Mouse (Mus musculus): ENCODE measurements around the gene 4933407L21Rik. TPM values are rescaled to one million over a fixed set of nuclear protein-coding genes. Genes with fewer than 3 reads are reported as not detected.
A peak's percentile ranks its signal among the peaks of the same experiment; 100 is the strongest.

Gene 4933407L21Rik
- not detected in 2 replicates for polyA plus RNA-seq (2011; ENCODE audit: insufficient read depth, insufficient read length, low replicate concordance, missing spikeins)

GRCm38 (mm10) chr1:85928057-85928687 is at the start of gene 4933407L21Rik:
Gene 4933407L21Rik, plus strand, starts transcription at chr1:85928483.
- TF ChIP-seq CTCF (IDR thresholded peaks at IDR 0.05; ENCODE audit: control insufficient read depth, insufficient read depth, low read length): no peak
- TF ChIP-seq POLR2A (IDR thresholded peaks at IDR 0.05; ENCODE audit: borderline replicate concordance, control insufficient read depth, low read depth, low read length): no peak
- Histone ChIP-seq H3K4me3 (replicated peaks; ENCODE audit: control insufficient read depth, low read depth, low read length) (no peak within 1 kb of the TSS), H3K27ac (ENCODE audit: control insufficient read depth, insufficient read depth, low read depth, low read length, poor library complexity) (no peak within 1 kb of the TSS), H3K4me1 (ENCODE audit: control insufficient read depth, insufficient read depth, low read length) (no peaks in the 10 kb centered on the region)
- 73% methylated on average over 4 of the region's 4 CpGs for WGBS

- H3K4me3 ChIP-seq (replicated peaks; ENCODE audit: control insufficient read depth, low read depth, low read length): no peak overlapping the region
- H3K27ac ChIP-seq (ENCODE audit: control insufficient read depth, insufficient read depth, low read depth, low read length, poor library complexity): no peak overlapping the region
- 88% methylated on average over 12 of the region's 12 CpGs for WGBS
- TF ChIP-seq CTCF (IDR thresholded peaks at IDR 0.05; ENCODE audit: control insufficient read depth, insufficient read depth, low read length): no peak
- TF ChIP-seq POLR2A (IDR thresholded peaks at IDR 0.05; ENCODE audit: borderline replicate concordance, control insufficient read depth, low read depth, low read length): no peak
- H3K4me1 ChIP-seq (ENCODE audit: control insufficient read depth, insufficient read depth, low read length): no peaks in the 10 kb centered on the region
These were observed 46.3 kb upstream of the 4933407L21Rik start for GRCm38 (mm10) chr1:85882003-85882402.

GRCm38 (mm10) chr1:85887221-85887620 is 41.1 kb upstream of the 4933407L21Rik start:
- Histone ChIP-seq H3K4me1 (ENCODE audit: control insufficient read depth, insufficient read depth, low read length) (no peaks in the 10 kb centered on the region), H3K4me3 (replicated peaks; ENCODE audit: control insufficient read depth, low read depth, low read length) (no peak overlapping the region), H3K27ac (ENCODE audit: control insufficient read depth, insufficient read depth, low read depth, low read length, poor library complexity) (no peak overlapping the region)
- TF ChIP-seq POLR2A (IDR thresholded peaks at IDR 0.05; ENCODE audit: borderline replicate concordance, control insufficient read depth, low read depth, low read length) (no peak), CTCF (IDR thresholded peaks at IDR 0.05; ENCODE audit: control insufficient read depth, insufficient read depth, low read length) (no peak)
- WGBS: 72% methylated on average over 7 of the region's 7 CpGs

GRCm38 (mm10) chr1:85894231-85894747 is 34.0 kb upstream of the 4933407L21Rik start, which contains the start of gene Itm2c:
Gene Itm2c, plus strand, starts transcription at chr1:85894281.
- TF ChIP-seq POLR2A (IDR thresholded peaks at IDR 0.05; ENCODE audit: borderline replicate concordance, control insufficient read depth, low read depth, low read length): peak; percentile 66; the same call in 1 of the 2 replicates
- TF ChIP-seq CTCF (IDR thresholded peaks at IDR 0.05; ENCODE audit: control insufficient read depth, insufficient read depth, low read length): no peak
- no peak within 1 kb of the TSS for H3K27ac ChIP-seq (ENCODE audit: control insufficient read depth, insufficient read depth, low read depth, low read length, poor library complexity)
- 2% methylated on average over 35 of the region's 35 CpGs for WGBS

DNA sequence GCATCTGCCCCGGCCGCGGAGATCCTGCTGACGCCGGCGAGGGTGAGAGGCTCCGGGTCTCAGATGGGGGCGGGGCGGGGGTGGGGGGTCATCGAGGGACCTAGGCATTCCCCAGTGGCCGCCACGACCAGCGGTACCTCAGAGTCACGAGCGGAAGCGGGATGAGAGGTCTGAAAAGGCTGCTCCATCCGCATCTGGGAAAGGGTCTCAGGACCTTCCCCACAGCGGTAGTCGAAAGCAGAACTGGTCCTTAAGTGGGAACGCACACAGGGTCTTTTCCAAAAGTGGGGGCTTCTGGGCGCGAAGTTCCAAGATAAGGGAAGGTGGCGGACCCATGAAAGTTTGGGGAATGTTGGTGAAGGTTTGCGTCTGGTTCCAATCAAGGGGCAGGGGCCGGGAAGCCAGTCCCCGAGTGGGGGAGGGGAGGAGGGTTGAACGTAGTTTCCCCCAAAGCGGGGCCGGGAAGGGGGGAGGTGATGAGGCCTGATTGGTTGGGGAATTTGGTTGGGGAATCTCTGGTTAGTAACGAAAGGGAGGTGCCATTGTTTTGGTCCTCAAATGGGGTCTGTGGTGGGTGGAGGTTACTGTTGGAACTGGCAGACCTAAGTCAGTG is 33.4 kb upstream of the 4933407L21Rik start:
- Histone ChIP-seq H3K4me3 (replicated peaks; ENCODE audit: control insufficient read depth, low read depth, low read length) (peak overlapping the region; percentile 65), H3K4me1 (ENCODE audit: control insufficient read depth, insufficient read depth, low read length) (no peaks in the 10 kb centered on the region; the same call in 1 of the 2 replicates), H3K27ac (ENCODE audit: control insufficient read depth, insufficient read depth, low read depth, low read length, poor library complexity) (no peak overlapping the region)
- TF ChIP-seq POLR2A (IDR thresholded peaks at IDR 0.05; ENCODE audit: borderline replicate concordance, control insufficient read depth, low read depth, low read length) (no peak), CTCF (IDR thresholded peaks at IDR 0.05; ENCODE audit: control insufficient read depth, insufficient read depth, low read length) (no peak)
- WGBS: under 1% methylated on average over 30 of the region's 30 CpGs

More at GRCm38 (mm10) chr1:85894231-85894747, 34.0 kb upstream of the 4933407L21Rik start, which contains the start of gene Itm2c:
- H3K4me3 ChIP-seq (replicated peaks; ENCODE audit: control insufficient read depth, low read depth, low read length): peak within 1 kb of the TSS; percentile 65
- no peaks in the 10 kb centered on the region; the same call in 1 of the 2 replicates for H3K4me1 ChIP-seq (ENCODE audit: control insufficient read depth, insufficient read depth, low read length)

- no peaks in the 10 kb centered on the region; the same call in 1 of the 2 replicates for H3K4me1 ChIP-seq (ENCODE audit: control insufficient read depth, insufficient read depth, low read length)
These were observed 32.9 kb upstream of the 4933407L21Rik start for GRCm38 (mm10) chr1:85895391-85895837.

DNA sequence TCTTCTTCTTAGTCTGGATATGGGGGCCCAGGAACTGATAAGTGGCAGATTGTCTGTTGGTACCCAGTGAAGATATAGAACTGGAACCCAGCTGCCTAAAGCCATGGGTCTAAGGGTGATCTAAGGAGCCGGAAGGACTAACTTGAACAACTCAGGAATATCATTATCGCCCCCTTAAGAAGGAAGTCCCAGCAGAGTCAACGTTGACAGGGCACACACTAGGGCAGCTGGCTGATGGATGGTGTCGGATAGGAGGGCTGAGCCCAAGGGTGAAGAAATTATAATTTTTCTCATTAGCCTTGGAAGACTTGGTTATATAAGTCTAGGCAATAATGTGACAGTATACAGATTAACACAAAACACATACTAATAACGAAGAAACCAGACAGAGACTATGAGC is 32.2 kb upstream of the 4933407L21Rik start:
- 78% methylated on average over 5 of the region's 5 CpGs for WGBS
- no peaks in the 10 kb centered on the region; the same call in 1 of the 2 replicates for H3K4me1 ChIP-seq (ENCODE audit: control insufficient read depth, insufficient read depth, low read length)
- H3K4me3 ChIP-seq (replicated peaks; ENCODE audit: control insufficient read depth, low read depth, low read length): no peak overlapping the region
- H3K27ac ChIP-seq (ENCODE audit: control insufficient read depth, insufficient read depth, low read depth, low read length, poor library complexity): no peak overlapping the region
- TF ChIP-seq POLR2A (IDR thresholded peaks at IDR 0.05; ENCODE audit: borderline replicate concordance, control insufficient read depth, low read depth, low read length): no peak
- no peak for TF ChIP-seq CTCF (IDR thresholded peaks at IDR 0.05; ENCODE audit: control insufficient read depth, insufficient read depth, low read length)

More at GRCm38 (mm10) chr1:85895391-85895837, 32.9 kb upstream of the 4933407L21Rik start:
- 6% methylated on average over 15 of the region's 15 CpGs for WGBS
- peak overlapping the region; percentile 2 for H3K27ac ChIP-seq (ENCODE audit: control insufficient read depth, insufficient read depth, low read depth, low read length, poor library complexity)
- peak overlapping the region; percentile 65 for H3K4me3 ChIP-seq (replicated peaks; ENCODE audit: control insufficient read depth, low read depth, low read length)
- TF ChIP-seq POLR2A (IDR thresholded peaks at IDR 0.05; ENCODE audit: borderline replicate concordance, control insufficient read depth, low read depth, low read length) (no peak), CTCF (IDR thresholded peaks at IDR 0.05; ENCODE audit: control insufficient read depth, insufficient read depth, low read length) (peak; percentile 34; the same call in 1 of the 2 replicates)

All from bone marrow, adult 2 months (tissue).